Mouse (Mus musculus): ENCODE results near the gene Galr3.
A peak's percentile ranks its signal among the peaks of the same experiment; 100 is the strongest.
"Not testable (repeated sequence)": the region's sequence is repeated elsewhere in the genome, so short reads cannot be mapped to it uniquely, and the experiment has no call there.

Gene Galr3

GRCm38 (mm10) chr15:79026511-79027290 is 15.0 kb upstream of the Galr3 start:
- DNase-seq (ENCODE audit: low read depth, low spot score), result no peak

- DNase-seq (ENCODE audit: low read depth, low spot score), result no peak
These were observed 14.1 kb upstream of the Galr3 start for GRCm38 (mm10) chr15:79027291-79028205.

GRCm38 (mm10) chr15:79028237-79028738 is 13.4 kb upstream of the Galr3 start, which contains the start of gene H1f0:
Gene H1f0 (plus strand): TSS chr15:79028450.
- DNase-seq (ENCODE audit: low read depth, low spot score), result peak; percentile 96

- DNase-seq (ENCODE audit: low read depth, low spot score), result no peak
These were observed 12.7 kb upstream of the Galr3 start for GRCm38 (mm10) chr15:79028823-79029484.

GRCm38 (mm10) chr15:79029519-79030241 is 12.0 kb upstream of the Galr3 start:
- no peak for DNase-seq (ENCODE audit: low read depth, low spot score)

- peak; percentile 97 for DNase-seq (ENCODE audit: low read depth, low spot score)
These were observed 10.9 kb upstream of the Galr3 start for GRCm38 (mm10) chr15:79030551-79031435.

GRCm38 (mm10) chr15:79031908-79032307 is 9.8 kb upstream of the Galr3 start:
- DNase-seq (ENCODE audit: low read depth, low spot score), result not testable (repeated sequence)

- DNase-seq (ENCODE audit: low read depth, low spot score), result peak; percentile 82
These were observed 3.8 kb upstream of the Galr3 start for GRCm38 (mm10) chr15:79037913-79038328.

- DNase-seq (ENCODE audit: low read depth, low spot score), result no peak
These were observed 3.4 kb upstream of the Galr3 start for GRCm38 (mm10) chr15:79038331-79038730.

GRCm38 (mm10) chr15:79038853-79039252 is 2.8 kb upstream of the Galr3 start:
- peak; percentile 87 for DNase-seq (ENCODE audit: low read depth, low spot score)

- DNase-seq (ENCODE audit: low read depth, low spot score), result no peak
These were observed 926 bp upstream of the Galr3 start for GRCm38 (mm10) chr15:79040501-79041416.

- peak; percentile 81 for DNase-seq (ENCODE audit: low read depth, low spot score)
These were observed 1.2 kb downstream of the Galr3 start for GRCm38 (mm10) chr15:79042721-79043491.

GRCm38 (mm10) chr15:79044837-79045236 is 3.2 kb downstream of the Galr3 start:
- DNase-seq (ENCODE audit: low read depth, low spot score), result no peak

GRCm38 (mm10) chr15:79048186-79048585 is 6.5 kb downstream of the Galr3 start:
- no peak for DNase-seq (ENCODE audit: low read depth, low spot score)

- peak; percentile 58 for DNase-seq (ENCODE audit: low read depth, low spot score)
These were observed 8.6 kb downstream of the Galr3 start for GRCm38 (mm10) chr15:79050160-79050845.

- DNase-seq (ENCODE audit: low read depth, low spot score), result no peak
These were observed 9.3 kb downstream of the Galr3 start for GRCm38 (mm10) chr15:79050964-79051363.
